Comparison of ENCODE assay signal across 21 mouse cellular contexts in genomic region chr6:93327930-93328329, GRCm38 (mm10).
A peak's percentile ranks its signal among the peaks of the same experiment; 100 is the strongest.
DNase-seq lines count a peak whose midpoint lies in the region; ATAC-seq and TF ChIP-seq lines count a peak whose summit lies in the region.
"Had no signal": no experiment of that assay in that cellular context is flagged by ENCODE, and none has a peak within 500 bp of the region (broad histone marks: within the 10 kb centered on the region; RNA-seq: fewer than 3 reads in every experiment).

No protein-coding gene starts in this region.

- H3K4me1 ChIP-seq in hindbrain, embryonic 14.5 days (replicated peaks; ENCODE audit: control insufficient read depth, insufficient read depth, low read length) = no peaks in the 10 kb centered on the region
- no peaks in the 10 kb centered on the region for H3K4me1 ChIP-seq in hindbrain, embryonic 11.5 days (replicated peaks; ENCODE audit: control insufficient read depth, insufficient read depth, low read length)
- no peaks in the 10 kb centered on the region for H3K4me1 ChIP-seq in lung, postnatal 0 days (ENCODE audit: insufficient read depth, low read depth, low read length)
- H3K4me1 ChIP-seq: embryonic facial prominence, embryonic 12.5 days; forebrain, embryonic 13.5 days; heart, embryonic 15.5 days had no signal

- no peaks in the 10 kb centered on the region for H3K36me3 ChIP-seq in hindbrain, embryonic 14.5 days (replicated peaks; ENCODE audit: control insufficient read depth, insufficient read depth)
- no peaks in the 10 kb centered on the region for H3K36me3 ChIP-seq in hindbrain, embryonic 11.5 days (ENCODE audit: control insufficient read depth, insufficient read depth, low read length)
- no peaks in the 10 kb centered on the region for H3K36me3 ChIP-seq in lung, postnatal 0 days (ENCODE audit: insufficient read depth, low read length)
- H3K36me3 ChIP-seq: embryonic facial prominence, embryonic 12.5 days; heart, embryonic 15.5 days had no signal

- DNase-seq in hindbrain, embryonic 14.5 days (ENCODE audit: low spot score) = peak; percentile 39
- no peak for DNase-seq in hindbrain, embryonic 11.5 days (ENCODE audit: low spot score)
- DNase-seq in lung, postnatal 0 days (ENCODE audit: low spot score) = peak; percentile 6
- no peak for DNase-seq in lung, postnatal 4 days
- peak; percentile 18 for DNase-seq in MN1 (ENCODE audit: low spot score)
- DNase-seq in gonadal fat pad, adult 2 months (ENCODE audit: low read depth) = peak; percentile 54
- DNase-seq in testis, postnatal 14 days (ENCODE audit: low spot score) = no peak
- DNase-seq: adrenal gland, postnatal 10 days; cerebellum, adult 11-12 months; cerebellum, adult 9-10 months; cerebellum, postnatal 25 days; gastrocnemius, adult 2 months; gastrocnemius, postnatal 25 days; heart, adult 2 months; heart, postnatal 14 days had no signal

- H3K9me3 ChIP-seq in hindbrain, embryonic 14.5 days (ENCODE audit: control insufficient read depth, low read length) = no peaks in the 10 kb centered on the region
- H3K9me3 ChIP-seq in hindbrain, embryonic 11.5 days (ENCODE audit: control insufficient read depth, low read length) = no peaks in the 10 kb centered on the region
- no peaks in the 10 kb centered on the region for H3K9me3 ChIP-seq in lung, postnatal 0 days (ENCODE audit: low read length)
- H3K9me3 ChIP-seq: embryonic facial prominence, embryonic 12.5 days; forebrain, embryonic 13.5 days; heart, embryonic 15.5 days had no signal

- no peak overlapping the region for H3K4me2 ChIP-seq in hindbrain, embryonic 14.5 days (replicated peaks)
- H3K4me2 ChIP-seq in hindbrain, embryonic 11.5 days (replicated peaks; ENCODE audit: low read depth, low read length) = no peak overlapping the region
- no peak overlapping the region for H3K4me2 ChIP-seq in lung, postnatal 0 days (replicated peaks; ENCODE audit: low read depth, low read length)
- H3K4me2 ChIP-seq: embryonic facial prominence, embryonic 12.5 days; forebrain, embryonic 13.5 days; heart, embryonic 11.5 days; heart, embryonic 15.5 days had no signal

- TF ChIP-seq CTCF in lung, postnatal 0 days (IDR thresholded peaks at IDR 0.05) = no peak

- H3K27ac ChIP-seq in hindbrain, embryonic 14.5 days = no peak overlapping the region
- no peak overlapping the region for H3K27ac ChIP-seq in hindbrain, embryonic 11.5 days (ENCODE audit: low read depth, low read length)
- peak overlapping the region; percentile 64 for H3K27ac ChIP-seq in lung, postnatal 0 days (ENCODE audit: low read length)
- H3K27ac ChIP-seq: embryonic facial prominence, embryonic 12.5 days; forebrain, embryonic 13.5 days; gastrocnemius, adult 2 months; heart, adult 2 months; heart, embryonic 15.5 days; hindbrain, postnatal 0 days had no signal

- TF ChIP-seq EP300 in lung, postnatal 0 days (IDR thresholded peaks at IDR 0.05) = no peak

- no peaks in the 10 kb centered on the region for H3K27me3 ChIP-seq in hindbrain, embryonic 14.5 days (ENCODE audit: control insufficient read depth, insufficient read depth, low read length)
- no peaks in the 10 kb centered on the region for H3K27me3 ChIP-seq in hindbrain, embryonic 11.5 days (ENCODE audit: control insufficient read depth, insufficient read depth, low read length)
- no peaks in the 10 kb centered on the region for H3K27me3 ChIP-seq in lung, postnatal 0 days (replicated peaks; ENCODE audit: insufficient read depth, low read length)
- H3K27me3 ChIP-seq: embryonic facial prominence, embryonic 12.5 days; forebrain, embryonic 13.5 days; heart, embryonic 15.5 days had no signal

- H3K4me3 ChIP-seq in hindbrain, embryonic 14.5 days (replicated peaks; ENCODE audit: low read length) = no peak overlapping the region
- H3K4me3 ChIP-seq in hindbrain, embryonic 11.5 days (ENCODE audit: low read depth, low read length) = no peak overlapping the region
- H3K4me3 ChIP-seq in lung, postnatal 0 days (ENCODE audit: low read depth, low read length) = no peak overlapping the region
- H3K4me3 ChIP-seq: embryonic facial prominence, embryonic 12.5 days; forebrain, embryonic 13.5 days; gastrocnemius, adult 2 months; heart, adult 2 months; heart, embryonic 15.5 days had no signal

- ATAC-seq in hindbrain, embryonic 14.5 days (ENCODE audit: low FRiP score) = no peak
- no peak for ATAC-seq in hindbrain, embryonic 11.5 days (ENCODE audit: low FRiP score)
- ATAC-seq in lung, postnatal 0 days = no peak
- no peak for ATAC-seq in megakaryocyte-erythroid progenitor cell, adult 5-6 weeks (replicated peaks; ENCODE audit: low FRiP score, low TSS enrichment, poor library complexity, severe bottlenecking)
- ATAC-seq: forebrain, embryonic 13.5 days; hindbrain, postnatal 0 days had no signal

- WGBS in hindbrain, embryonic 14.5 days = 48% methylated on average over 1 of the region's 1 CpGs
- 91% methylated on average over 1 of the region's 1 CpGs for WGBS in hindbrain, embryonic 11.5 days
- 57% methylated on average over 1 of the region's 1 CpGs for WGBS in lung, postnatal 0 days

- H3K9ac ChIP-seq in hindbrain, embryonic 14.5 days = no peak overlapping the region
- no peak overlapping the region for H3K9ac ChIP-seq in hindbrain, embryonic 11.5 days (ENCODE audit: low read depth, low read length)
- no peak overlapping the region for H3K9ac ChIP-seq in lung, postnatal 0 days (replicated peaks; ENCODE audit: low read depth)
- H3K9ac ChIP-seq: embryonic facial prominence, embryonic 12.5 days; forebrain, embryonic 13.5 days; heart, embryonic 15.5 days had no signal

Comparison
In these comparisons a context has a peak if more than half of its experiments do, and no peak if none do; other contexts are left out.
1. DNase-seq: peak in hindbrain, embryonic 14.5 days (single experiment), lung, postnatal 0 days (single experiment), MN1 (single experiment) and gonadal fat pad, adult 2 months (single experiment); none in hindbrain, embryonic 11.5 days (single experiment), lung, postnatal 4 days (0 of 2) and testis, postnatal 14 days (single experiment).